Mouse (Mus musculus) forebrain, embryonic 11.5 days (tissue): ENCODE results near the gene Zbtb7b. TPM values are rescaled to one million over a fixed set of nuclear protein-coding genes. Genes with fewer than 3 reads are reported as not detected.

Experiments used
- polyA plus RNA-seq: library from polyadenylated mRNA; unstranded; fragments of >200 nt; fragmentation: Nextera tagmentation; extraction: Ambion mirVana; gene quantifications from 2 replicates; pipeline ENCODE4 v1.2.1, GENCODE M21; 2014

The Zbtb7b gene
- polyA plus RNA-seq, 1 experiment from 2014 or later = 1.4 TPM

Other genes starting within 250 kb of the Zbtb7b start
- 6.3 and 6.7 TPM in 2 replicates for gene Hcn3, start 234.6 kb downstream of the Zbtb7b start, polyA plus RNA-seq
- 34.7 and 40.8 TPM in 2 replicates for gene Clk2, start 230.0 kb downstream of the Zbtb7b start, polyA plus RNA-seq
- 92.5 and 107 TPM in 2 replicates for gene Scamp3, start 217.3 kb downstream of the Zbtb7b start, polyA plus RNA-seq
- gene Fam189b, start 211.6 kb downstream of the Zbtb7b start, polyA plus RNA-seq = 26.3 and 27.8 TPM in 2 replicates
- 32.4 and 37.7 TPM in 2 replicates for gene Gba, start 191.8 kb downstream of the Zbtb7b start, polyA plus RNA-seq
- 63.3 and 69.9 TPM in 2 replicates for gene Thbs3, start 179.6 kb downstream of the Zbtb7b start, polyA plus RNA-seq
- 194 and 213 TPM in 2 replicates for gene Mtx1, start 167.7 kb downstream of the Zbtb7b start, polyA plus RNA-seq
- gene Muc1, start 165.7 kb downstream of the Zbtb7b start, polyA plus RNA-seq = 2.0 and 3.4 TPM in 2 replicates
- gene Krtcap2, start 148.8 kb downstream of the Zbtb7b start, polyA plus RNA-seq = 237 and 252 TPM in 2 replicates
- 11.9 and 13.5 TPM in 2 replicates for gene Trim46, start 148.5 kb downstream of the Zbtb7b start, polyA plus RNA-seq
- gene Dpm3, start 135.4 kb downstream of the Zbtb7b start, polyA plus RNA-seq = 79.0 and 83.9 TPM in 2 replicates
- gene Slc50a1, start 124.2 kb downstream of the Zbtb7b start, polyA plus RNA-seq = 28.4 and 31.8 TPM in 2 replicates
- gene Efna1, start 113.6 kb downstream of the Zbtb7b start, polyA plus RNA-seq = 10.8 and 11.4 TPM in 2 replicates
- 6.6 and 7.7 TPM in 2 replicates for gene Efna3, start 71.8 kb downstream of the Zbtb7b start, polyA plus RNA-seq
- 17.1 and 20.7 TPM in 2 replicates for gene Efna4, start 56.7 kb downstream of the Zbtb7b start, polyA plus RNA-seq
- 27.9 and 28.4 TPM in 2 replicates for gene Adam15, start 44.8 kb downstream of the Zbtb7b start, polyA plus RNA-seq
- 0.13 TPM in 1 of 2 replicates, not detected in the other for gene Dcst2, start 32.8 kb downstream of the Zbtb7b start, polyA plus RNA-seq
- gene Dcst1, start 29.5 kb downstream of the Zbtb7b start, polyA plus RNA-seq = 0.08 and 0.15 TPM in 2 replicates
- 0.91 and 1.9 TPM in 2 replicates for gene Lenep, start 8.0 kb upstream of the Zbtb7b start, polyA plus RNA-seq
- gene Flad1, start 17.1 kb upstream of the Zbtb7b start, polyA plus RNA-seq = 28.5 and 31.9 TPM in 2 replicates
- gene Cks1b, start 23.6 kb upstream of the Zbtb7b start, polyA plus RNA-seq = 491 and 495 TPM in 2 replicates
- 30.9 and 31.6 TPM in 2 replicates for gene Shc1, start 23.7 kb upstream of the Zbtb7b start, polyA plus RNA-seq
- gene Pygo2, start 35.4 kb upstream of the Zbtb7b start, polyA plus RNA-seq = 53.9 and 60.6 TPM in 2 replicates
- gene Pbxip1, start 41.9 kb upstream of the Zbtb7b start, polyA plus RNA-seq = 9.1 and 10.0 TPM in 2 replicates
- gene Pmvk, start 59.8 kb upstream of the Zbtb7b start, polyA plus RNA-seq = 62.5 and 71.1 TPM in 2 replicates
- 1.3 and 1.8 TPM in 2 replicates for gene Kcnn3, start 125.4 kb upstream of the Zbtb7b start, polyA plus RNA-seq